Mouse (Mus musculus) intestine, postnatal 0 days (tissue): Measurements from ENCODE around the gene Kctd19. TPM values are rescaled to one million over a fixed set of nuclear protein-coding genes. Genes with fewer than 3 reads are reported as not detected.

Source experiments
- ATAC-seq: fragments of 200-750 bp; cut with Nextera tagmentation; 2 replicates; pipeline ENCODE4 v1.8.0; 2017; ENCODE audit warnings: mild to moderate bottlenecking, moderate TSS enrichment, moderate library complexity
- H3K27ac ChIP-seq: fragments of 300-500 bp; sonication (generic); 2 replicates; pipeline ENCODE4 v1.5.1; 2014; ENCODE audit warnings: mild to moderate bottlenecking, low read depth, low read length, moderate library complexity
- H3K27me3 ChIP-seq: fragments of 300-500 bp; sonication (generic); replicated peaks from 2 replicates; pipeline ENCODE4 v1.6.1; 2014; ENCODE audit warnings: low read length, mixed read lengths; ENCODE audit not compliant: control insufficient read depth, insufficient read depth
- H3K36me3 ChIP-seq: fragments of 300-500 bp; sonication (generic); 2 replicates; pipeline ENCODE4 v1.6.1; 2014; ENCODE audit warnings: mild to moderate bottlenecking, moderate library complexity; ENCODE audit not compliant: control insufficient read depth, insufficient read depth
- H3K4me1 ChIP-seq: fragments of 300-500 bp; sonication (generic); replicated peaks from 2 replicates; pipeline ENCODE4 v1.6.1; 2014; ENCODE audit warnings: antibody characterized with exemption, low read length, mixed read lengths; ENCODE audit not compliant: control insufficient read depth, insufficient read depth
- H3K4me2 ChIP-seq: fragments of 300-500 bp; sonication (generic); replicated peaks from 2 replicates; pipeline ENCODE4 v1.6.1; 2014; ENCODE audit warnings: low read depth, mild to moderate bottlenecking, moderate library complexity
- H3K4me3 ChIP-seq: fragments of 300-500 bp; sonication (generic); 2 replicates; pipeline ENCODE4 v1.5.1; 2014; ENCODE audit warnings: low read depth, low read length
- H3K9ac ChIP-seq: fragments of 300-500 bp; sonication (generic); 2 replicates; pipeline ENCODE4 v1.6.1; 2014; ENCODE audit warnings: mild to moderate bottlenecking, low read depth, low read length
- H3K9me3 ChIP-seq: fragments of 300-500 bp; sonication (generic); 2 replicates; pipeline ENCODE4 v1.6.1; 2016; ENCODE audit warnings: mixed run types; ENCODE audit not compliant: control insufficient read depth
- CTCF ChIP-seq: sonication (generic); IDR thresholded peaks from 2 replicates; pipeline ENCODE4 v1.5.1; 2016; ENCODE audit warnings: low read depth, mild to moderate bottlenecking, control low read depth, antibody characterized with exemption, moderate library complexity
- WGBS: fragments of 180-500 bp; shearing (Covaris S2); extraction: QIAGEN DNeasy Blood & Tissue Kit; methylation state at CpG from one replicate; pipeline ENCODE4 v1.1.7; 2014; 5-methylcytosine and 5-hydroxymethylcytosine counted together
- polyA plus RNA-seq: library from polyadenylated mRNA; unstranded; fragments of >200 nt; fragmentation: Nextera tagmentation; extraction: Ambion mirVana; gene quantifications from 2 replicates; pipeline ENCODE4 v1.2.1, GENCODE M21; 2015

Gene Kctd19
- polyA plus RNA-seq, 1 experiment from 2014 or later: 0.07 TPM

- Histone ChIP-seq H3K4me1 (no peaks in the 10 kb centered on the region), H3K27ac (no peak overlapping the region), H3K4me2 (no peak overlapping the region), H3K9me3 (no peaks in the 10 kb centered on the region), H3K36me3 (no peaks in the 10 kb centered on the region), H3K9ac (no peak overlapping the region), H3K4me3 (no peak overlapping the region), H3K27me3 (no peaks in the 10 kb centered on the region)
- ATAC-seq: no peak
- 62% methylated on average over 7 of the region's 7 CpGs for WGBS
- no peak for TF ChIP-seq CTCF
These were observed 18.6 kb upstream of the Kctd19 start for GRCm38 (mm10) chr8:105431743-105432515.

GRCm38 (mm10) chr8:105426878-105427277 lies 13.6 kb upstream of the Kctd19 start:
- no peak for ATAC-seq
- no peak for TF ChIP-seq CTCF
- H3K4me2 ChIP-seq: no peak overlapping the region
- H3K36me3 ChIP-seq: no peaks in the 10 kb centered on the region
- no peak overlapping the region for H3K27ac ChIP-seq
- no peaks in the 10 kb centered on the region for H3K4me1 ChIP-seq
- H3K9me3 ChIP-seq: no peaks in the 10 kb centered on the region
- no peaks in the 10 kb centered on the region; the same call in 1 of the 2 replicates for H3K27me3 ChIP-seq
- no peak overlapping the region for H3K4me3 ChIP-seq
- H3K9ac ChIP-seq: no peak overlapping the region
- WGBS: 42% methylated on average over 6 of the region's 6 CpGs

GRCm38 (mm10) chr8:105422006-105422405 lies 8.7 kb upstream of the Kctd19 start:
- no peaks in the 10 kb centered on the region for H3K36me3 ChIP-seq
- no peak overlapping the region for H3K27ac ChIP-seq
- H3K27me3 ChIP-seq: no peaks in the 10 kb centered on the region; the same call in 1 of the 2 replicates
- no peaks in the 10 kb centered on the region for H3K4me1 ChIP-seq
- no peak overlapping the region for H3K9ac ChIP-seq
- no peak overlapping the region for H3K4me3 ChIP-seq
- no peak for ATAC-seq
- WGBS: 66% methylated on average over 1 of the region's 1 CpGs
- TF ChIP-seq CTCF: no peak
- no peaks in the 10 kb centered on the region for H3K9me3 ChIP-seq
- H3K4me2 ChIP-seq: no peak overlapping the region

GRCm38 (mm10) chr8:105419800-105420199 lies 6.5 kb upstream of the Kctd19 start:
- WGBS: 71% methylated on average over 4 of the region's 4 CpGs
- TF ChIP-seq CTCF: no peak
- Histone ChIP-seq H3K9me3 (no peaks in the 10 kb centered on the region), H3K4me1 (no peaks in the 10 kb centered on the region), H3K27me3 (peaks cover 2% of the 10 kb centered on the region), H3K27ac (no peak overlapping the region), H3K36me3 (no peaks in the 10 kb centered on the region), H3K4me2 (no peak overlapping the region), H3K9ac (no peak overlapping the region), H3K4me3 (no peak overlapping the region)
- ATAC-seq: no peak

GRCm38 (mm10) chr8:105418992-105419391 lies 5.7 kb upstream of the Kctd19 start:
- Histone ChIP-seq H3K9me3 (no peaks in the 10 kb centered on the region), H3K27me3 (peaks cover 10% of the 10 kb centered on the region), H3K9ac (no peak overlapping the region), H3K4me2 (no peak overlapping the region), H3K4me3 (no peak overlapping the region), H3K27ac (no peak overlapping the region), H3K36me3 (no peaks in the 10 kb centered on the region), H3K4me1 (0 out of 2 replicates have a peak, but pooled peaks cover 3% of the 10 kb centered on the region)
- peak; percentile 44 for TF ChIP-seq CTCF
- no peak for ATAC-seq
- WGBS: 78% methylated on average over 2 of the region's 2 CpGs

GRCm38 (mm10) chr8:105409947-105410346 lies 3.4 kb downstream of the Kctd19 start:
- H3K4me1 ChIP-seq: peaks cover 6% of the 10 kb centered on the region
- no peak for ATAC-seq
- H3K9me3 ChIP-seq: no peaks in the 10 kb centered on the region
- no peak overlapping the region for H3K4me2 ChIP-seq
- no peak overlapping the region for H3K9ac ChIP-seq
- no peak overlapping the region for H3K4me3 ChIP-seq
- H3K27me3 ChIP-seq: peaks cover 25% of the 10 kb centered on the region
- WGBS: 90% methylated on average over 6 of the region's 6 CpGs
- no peak overlapping the region for H3K27ac ChIP-seq
- no peaks in the 10 kb centered on the region for H3K36me3 ChIP-seq
- no peak for TF ChIP-seq CTCF
